Mouse (Mus musculus): Measurements from ENCODE around the gene Emilin1. TPM values are rescaled to one million over a fixed set of nuclear protein-coding genes. Genes with fewer than 3 reads are reported as not detected.

Emilin1 gene
- polyA plus RNA-seq, 1 experiment from 2014 or later: 108 TPM

DNA sequence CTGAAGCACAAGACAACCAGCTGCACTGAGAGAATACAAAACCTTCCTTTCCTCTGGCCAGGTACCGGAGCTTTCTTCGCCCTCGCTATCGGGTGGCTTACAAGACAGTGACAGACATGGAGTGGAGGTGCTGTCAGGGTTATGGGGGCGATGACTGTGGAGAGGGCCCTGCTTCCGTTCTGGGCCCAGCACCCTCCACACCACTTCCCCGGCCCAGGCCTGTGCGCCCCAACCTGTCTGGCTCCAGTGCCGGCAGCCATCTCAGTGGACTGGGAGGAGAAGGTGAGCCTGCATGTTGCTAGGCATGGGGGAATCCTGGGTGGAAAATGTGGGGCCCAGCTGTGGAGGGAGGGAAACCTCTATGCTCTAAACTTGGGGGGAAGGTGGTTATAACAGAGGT is 2.3 kb downstream of the Emilin1 start:
- 43% methylated on average over 9 of the region's 9 CpGs for WGBS
- no peaks in the 10 kb centered on the region for H3K27me3 ChIP-seq (ENCODE audit: control insufficient read depth, insufficient read depth, low read length)
- H3K9me3 ChIP-seq (ENCODE audit: control insufficient read depth, low read length): no peaks in the 10 kb centered on the region
- H3K4me2 ChIP-seq (ENCODE audit: low read length): peak overlapping the region; percentile 73
- H3K4me1 ChIP-seq (ENCODE audit: control insufficient read depth in 2 of 2, insufficient read depth in 2 of 2, low read length in 2 of 2): peaks cover 39 to 55% of the 10 kb centered on the region in 2 experiments
- no peak for ATAC-seq (ENCODE audit: insufficient number of reproducible peaks, insufficient read depth, low FRiP score, low read depth)
- H3K27ac ChIP-seq (replicated peaks in 1 of 2; ENCODE audit: control insufficient read depth in 1 of 2, insufficient read depth in 1 of 2, low read depth in 2 of 2, low read length in 2 of 2): peak overlapping the region; percentile 94 to 95
- H3K36me3 ChIP-seq (ENCODE audit: control insufficient read depth, insufficient read depth, low read length): peaks cover 37% of the 10 kb centered on the region
- peak overlapping the region; percentile 54 to 64 for H3K4me3 ChIP-seq (ENCODE audit: control insufficient read depth in 1 of 2, insufficient read depth in 1 of 2, low read depth in 1 of 2, low read length in 2 of 2)
- H3K9ac ChIP-seq (ENCODE audit: low read length): peak overlapping the region; percentile 83

DNA sequence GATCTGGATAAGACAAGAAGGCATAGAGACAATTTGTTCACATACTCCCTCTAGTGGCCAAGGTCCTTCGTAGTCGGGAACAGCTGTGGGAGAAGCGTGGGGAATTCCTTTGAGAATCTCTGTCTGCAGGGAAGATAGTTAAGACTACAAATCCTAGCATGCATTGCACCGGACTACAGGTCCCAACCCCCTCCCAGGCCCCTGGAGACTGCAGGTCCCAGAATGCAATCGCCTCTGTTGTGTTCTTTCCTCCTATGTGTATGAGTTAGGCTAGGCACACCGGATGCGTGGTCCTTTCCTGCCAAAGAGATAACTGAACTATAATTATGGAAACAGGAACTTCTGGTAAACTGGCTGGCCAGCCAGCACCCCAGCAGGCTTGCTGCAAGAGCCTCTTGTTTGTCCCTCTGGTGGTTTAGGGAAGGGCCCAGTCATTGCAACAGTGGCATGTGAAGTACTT is 2.8 kb downstream of the Emilin1 start:
- peaks cover 42% of the 10 kb centered on the region for H3K36me3 ChIP-seq (ENCODE audit: control insufficient read depth, insufficient read depth, low read length)
- under 1% methylated on average over 7 of the region's 7 CpGs for WGBS

DNA sequence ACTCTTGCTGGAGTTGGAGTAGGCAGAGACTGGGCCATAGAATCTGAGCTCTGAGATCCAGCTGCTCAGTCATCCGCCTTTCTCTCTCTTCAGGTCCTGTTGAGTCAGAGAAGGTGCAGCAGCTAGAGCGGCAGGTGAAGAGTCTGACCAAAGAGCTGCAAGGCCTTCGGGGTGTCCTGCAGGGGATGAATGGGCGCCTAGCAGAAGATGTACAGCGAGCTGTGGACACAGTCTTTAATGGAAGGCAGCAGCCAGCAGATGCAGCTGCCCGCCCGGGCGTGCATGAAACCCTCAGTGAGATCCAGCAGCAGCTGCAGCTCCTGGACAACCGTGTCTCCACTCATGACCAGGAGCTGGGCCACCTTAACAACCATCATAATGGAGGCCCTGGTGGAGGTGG is 3.6 kb downstream of the Emilin1 start:
- Histone ChIP-seq H3K4me2 (ENCODE audit: low read length) (0 out of 2 replicates have a peak overlapping the region, but pooled peaks have one; percentile 73), H3K9me3 (ENCODE audit: control insufficient read depth, low read length) (no peaks in the 10 kb centered on the region), H3K4me1 (ENCODE audit: control insufficient read depth in 2 of 2, insufficient read depth in 2 of 2, low read length in 2 of 2) (peaks cover 39 to 54% of the 10 kb centered on the region in 2 experiments), H3K27me3 (ENCODE audit: control insufficient read depth, insufficient read depth, low read length) (no peaks in the 10 kb centered on the region), H3K4me3 (ENCODE audit: control insufficient read depth in 1 of 2, insufficient read depth in 1 of 2, low read depth in 1 of 2, low read length in 2 of 2) (no peak overlapping the region), H3K9ac (ENCODE audit: low read length) (no peak overlapping the region), H3K36me3 (ENCODE audit: control insufficient read depth, insufficient read depth, low read length) (peaks cover 44% of the 10 kb centered on the region), H3K27ac (replicated peaks in 1 of 2; ENCODE audit: control insufficient read depth in 1 of 2, insufficient read depth in 1 of 2, low read depth in 2 of 2, low read length in 2 of 2) (peak overlapping the region in 1 of 2 experiments; percentile 94; a peak in 2 of 4 replicates)
- no peak for ATAC-seq (ENCODE audit: insufficient number of reproducible peaks, insufficient read depth, low FRiP score, low read depth)
- WGBS: 89% methylated on average over 9 of the region's 9 CpGs

More for the DNA sequence above, 2.8 kb downstream of the Emilin1 start:
- H3K4me3 ChIP-seq (ENCODE audit: control insufficient read depth in 1 of 2, insufficient read depth in 1 of 2, low read depth in 1 of 2, low read length in 2 of 2): peak overlapping the region in 1 of 2 experiments; percentile 54; a peak in 3 of 4 replicates
- ATAC-seq (ENCODE audit: insufficient number of reproducible peaks, insufficient read depth, low FRiP score, low read depth): peak; percentile 36
- H3K9me3 ChIP-seq (ENCODE audit: control insufficient read depth, low read length): no peaks in the 10 kb centered on the region
- peak overlapping the region; percentile 83; the same call in 1 of the 2 replicates for H3K9ac ChIP-seq (ENCODE audit: low read length)
- H3K27ac ChIP-seq (replicated peaks in 1 of 2; ENCODE audit: control insufficient read depth in 1 of 2, insufficient read depth in 1 of 2, low read depth in 2 of 2, low read length in 2 of 2): peak overlapping the region; percentile 71 to 94
- peaks cover 39 to 55% of the 10 kb centered on the region in 2 experiments for H3K4me1 ChIP-seq (ENCODE audit: control insufficient read depth in 2 of 2, insufficient read depth in 2 of 2, low read length in 2 of 2)
- peak overlapping the region; percentile 73 for H3K4me2 ChIP-seq (ENCODE audit: low read length)
- H3K27me3 ChIP-seq (ENCODE audit: control insufficient read depth, insufficient read depth, low read length): no peaks in the 10 kb centered on the region

DNA sequence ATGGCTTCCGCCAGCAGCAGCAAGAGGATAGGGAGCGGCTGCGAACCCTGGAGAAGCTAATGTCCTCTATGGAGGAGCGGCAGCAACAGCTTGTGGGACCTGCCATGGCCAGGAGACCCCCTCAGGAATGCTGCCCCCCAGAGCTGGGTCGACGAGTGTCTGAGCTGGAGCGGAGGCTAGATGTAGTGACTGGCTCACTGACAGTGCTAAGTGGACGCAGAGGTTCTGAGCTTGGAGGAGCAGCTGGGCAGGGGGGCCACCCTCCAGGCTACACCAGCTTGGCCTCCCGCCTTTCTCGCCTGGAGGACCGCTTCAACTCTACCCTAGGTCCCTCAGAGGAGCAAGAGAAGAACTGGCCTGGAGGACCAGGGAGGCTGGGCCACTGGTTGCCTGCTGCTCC is 4.1 kb downstream of the Emilin1 start:
- H3K9ac ChIP-seq (ENCODE audit: low read length): no peak overlapping the region
- no peak for ATAC-seq (ENCODE audit: insufficient number of reproducible peaks, insufficient read depth, low FRiP score, low read depth)
- no peaks in the 10 kb centered on the region for H3K27me3 ChIP-seq (ENCODE audit: control insufficient read depth, insufficient read depth, low read length)
- peaks cover 37 to 54% of the 10 kb centered on the region in 2 experiments for H3K4me1 ChIP-seq (ENCODE audit: control insufficient read depth in 2 of 2, insufficient read depth in 2 of 2, low read length in 2 of 2)
- H3K4me2 ChIP-seq (ENCODE audit: low read length): no peak overlapping the region
- H3K27ac ChIP-seq (replicated peaks in 1 of 2; ENCODE audit: control insufficient read depth in 1 of 2, insufficient read depth in 1 of 2, low read depth in 2 of 2, low read length in 2 of 2): no peak overlapping the region
- peaks cover 44% of the 10 kb centered on the region for H3K36me3 ChIP-seq (ENCODE audit: control insufficient read depth, insufficient read depth, low read length)
- no peaks in the 10 kb centered on the region for H3K9me3 ChIP-seq (ENCODE audit: control insufficient read depth, low read length)
- no peak overlapping the region for H3K4me3 ChIP-seq (ENCODE audit: control insufficient read depth in 1 of 2, insufficient read depth in 1 of 2, low read depth in 1 of 2, low read length in 2 of 2)
- 84% methylated on average over 11 of the region's 11 CpGs for WGBS

DNA sequence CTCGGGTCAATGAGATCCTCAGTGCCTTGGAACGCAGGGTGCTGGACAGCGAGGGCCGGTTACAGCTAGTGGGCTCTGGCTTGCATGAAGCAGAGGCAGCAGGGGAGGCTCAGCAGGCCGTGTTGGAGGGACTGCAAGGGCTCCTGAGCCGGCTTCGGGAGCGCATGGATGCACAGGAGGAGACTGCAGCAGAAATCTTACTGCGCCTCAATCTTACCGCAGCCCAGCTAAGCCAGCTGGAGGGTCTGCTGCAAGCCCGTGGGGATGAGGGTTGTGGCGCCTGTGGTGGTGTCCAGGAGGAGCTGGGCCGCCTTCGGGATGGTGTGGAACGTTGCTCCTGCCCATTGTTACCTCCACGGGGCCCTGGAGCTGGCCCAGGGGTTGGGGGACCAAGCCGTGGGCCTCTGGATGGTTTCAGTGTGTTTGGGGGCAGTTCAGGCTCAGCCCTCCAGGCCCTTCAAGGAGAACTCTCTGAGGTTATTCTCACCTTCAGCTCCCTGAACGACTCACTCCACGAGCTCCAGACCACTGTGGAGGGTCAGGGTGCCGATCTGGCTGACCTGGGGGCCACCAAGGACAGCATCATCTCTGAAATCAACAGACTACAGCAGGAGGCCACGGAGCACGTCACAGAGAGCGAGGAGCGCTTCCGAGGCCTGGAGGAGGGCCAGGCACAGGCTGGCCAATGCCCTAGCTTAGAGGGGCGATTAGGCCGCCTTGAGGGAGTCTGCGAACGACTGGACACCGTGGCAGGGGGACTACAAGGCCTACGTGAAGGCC is 4.9 kb downstream of the Emilin1 start:
- no peak for ATAC-seq (ENCODE audit: insufficient number of reproducible peaks, insufficient read depth, low FRiP score, low read depth)
- Histone ChIP-seq H3K4me2 (ENCODE audit: low read length) (no peak overlapping the region), H3K36me3 (ENCODE audit: control insufficient read depth, insufficient read depth, low read length) (peaks cover 44% of the 10 kb centered on the region), H3K27me3 (ENCODE audit: control insufficient read depth, insufficient read depth, low read length) (no peaks in the 10 kb centered on the region), H3K9me3 (ENCODE audit: control insufficient read depth, low read length) (no peaks in the 10 kb centered on the region), H3K9ac (ENCODE audit: low read length) (no peak overlapping the region), H3K4me3 (ENCODE audit: control insufficient read depth in 1 of 2, insufficient read depth in 1 of 2, low read depth in 1 of 2, low read length in 2 of 2) (no peak overlapping the region), H3K27ac (replicated peaks in 1 of 2; ENCODE audit: control insufficient read depth in 1 of 2, insufficient read depth in 1 of 2, low read depth in 2 of 2, low read length in 2 of 2) (no peak overlapping the region), H3K4me1 (ENCODE audit: control insufficient read depth in 2 of 2, insufficient read depth in 2 of 2, low read length in 2 of 2) (peaks cover 34 to 54% of the 10 kb centered on the region in 2 experiments)
- 88% methylated on average over 31 of the region's 31 CpGs for WGBS

DNA sequence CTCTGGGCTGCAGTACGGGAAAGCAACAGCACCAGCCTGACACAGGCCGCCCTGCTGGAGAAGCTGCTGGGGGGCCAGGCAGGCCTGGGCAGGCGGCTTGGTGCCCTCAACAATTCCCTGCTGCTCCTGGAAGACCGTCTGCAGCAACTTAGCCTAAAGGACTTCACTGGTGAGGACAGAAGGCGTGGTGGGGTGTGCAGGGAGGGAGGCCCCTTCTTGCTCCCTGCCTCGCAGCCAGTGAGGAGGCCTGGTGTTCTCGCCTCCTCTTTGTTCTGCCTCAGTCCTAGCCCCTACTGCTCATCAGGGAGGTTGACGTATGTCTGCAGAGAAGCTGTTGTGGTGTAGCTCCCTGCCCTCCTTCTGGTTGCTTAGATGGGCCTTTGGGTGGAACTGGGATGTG is 5.5 kb downstream of the Emilin1 start:
- no peak for ATAC-seq (ENCODE audit: insufficient number of reproducible peaks, insufficient read depth, low FRiP score, low read depth)
- WGBS: 93% methylated on average over 8 of the region's 8 CpGs
- no peaks in the 10 kb centered on the region for H3K9me3 ChIP-seq (ENCODE audit: control insufficient read depth, low read length)
- H3K4me1 ChIP-seq (ENCODE audit: control insufficient read depth in 2 of 2, insufficient read depth in 2 of 2, low read length in 2 of 2): peaks cover 29 to 49% of the 10 kb centered on the region in 2 experiments
- H3K4me3 ChIP-seq (ENCODE audit: control insufficient read depth in 1 of 2, insufficient read depth in 1 of 2, low read depth in 1 of 2, low read length in 2 of 2): no peak overlapping the region
- H3K36me3 ChIP-seq (ENCODE audit: control insufficient read depth, insufficient read depth, low read length): peaks cover 44% of the 10 kb centered on the region
- H3K27ac ChIP-seq (replicated peaks in 1 of 2; ENCODE audit: control insufficient read depth in 1 of 2, insufficient read depth in 1 of 2, low read depth in 2 of 2, low read length in 2 of 2): no peak overlapping the region
- H3K9ac ChIP-seq (ENCODE audit: low read length): no peak overlapping the region
- H3K27me3 ChIP-seq (ENCODE audit: control insufficient read depth, insufficient read depth, low read length): no peaks in the 10 kb centered on the region
- H3K4me2 ChIP-seq (ENCODE audit: low read length): no peak overlapping the region

DNA sequence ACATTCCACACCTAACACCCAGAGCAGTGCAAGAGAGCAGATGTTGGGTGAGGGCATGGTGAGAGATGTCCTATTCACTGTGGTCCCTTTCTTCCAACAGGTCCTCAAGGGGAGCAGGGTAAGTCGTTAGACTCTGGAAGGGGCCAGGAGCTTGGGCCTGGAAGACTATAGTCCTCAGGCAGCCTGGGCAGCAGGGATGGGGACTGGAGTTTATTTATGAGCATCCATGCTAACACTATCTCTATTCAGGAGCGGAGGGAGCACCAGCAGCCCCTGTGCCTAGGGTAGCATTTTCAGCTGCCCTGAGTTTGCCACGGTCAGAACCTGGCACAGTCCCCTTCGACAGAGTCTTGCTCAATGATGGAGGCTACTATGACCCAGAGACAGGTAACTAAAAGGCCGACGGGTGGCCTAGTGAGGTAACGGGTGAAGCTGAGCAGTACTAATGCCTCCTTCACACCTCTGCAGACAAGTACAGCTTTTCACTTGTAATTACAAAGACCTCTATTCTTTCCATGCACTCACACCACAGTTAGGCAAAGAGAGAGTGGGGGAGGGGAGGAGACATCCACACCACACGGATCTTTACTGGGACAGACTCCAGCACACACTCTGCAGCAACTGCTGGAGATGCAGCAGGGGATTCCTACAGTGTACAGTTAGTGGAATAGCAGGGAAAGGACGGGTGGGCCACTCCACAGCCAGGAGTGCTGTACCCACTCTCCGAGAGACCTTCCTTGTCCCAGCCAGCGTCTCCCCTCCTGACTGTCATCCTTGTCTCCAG is 6.8 kb downstream of the Emilin1 start:
- Histone ChIP-seq H3K4me3 (ENCODE audit: control insufficient read depth in 1 of 2, insufficient read depth in 1 of 2, low read depth in 1 of 2, low read length in 2 of 2) (no peak overlapping the region), H3K9ac (ENCODE audit: low read length) (no peak overlapping the region), H3K36me3 (ENCODE audit: control insufficient read depth, insufficient read depth, low read length) (peaks cover 44% of the 10 kb centered on the region), H3K9me3 (ENCODE audit: control insufficient read depth, low read length) (no peaks in the 10 kb centered on the region), H3K4me2 (ENCODE audit: low read length) (no peak overlapping the region), H3K27ac (replicated peaks in 1 of 2; ENCODE audit: control insufficient read depth in 1 of 2, insufficient read depth in 1 of 2, low read depth in 2 of 2, low read length in 2 of 2) (no peak overlapping the region), H3K27me3 (ENCODE audit: control insufficient read depth, insufficient read depth, low read length) (no peaks in the 10 kb centered on the region), H3K4me1 (ENCODE audit: control insufficient read depth in 2 of 2, insufficient read depth in 2 of 2, low read length in 2 of 2) (peaks cover 21 to 42% of the 10 kb centered on the region in 2 experiments)
- no peak for ATAC-seq (ENCODE audit: insufficient number of reproducible peaks, insufficient read depth, low FRiP score, low read depth)
- WGBS: 69% methylated on average over 11 of the region's 11 CpGs
